Mouse (Mus musculus): Measurements from ENCODE around the gene Limch1. TPM values are rescaled to one million over a fixed set of nuclear protein-coding genes. Genes with fewer than 3 reads are reported as not detected.

The Limch1 gene
- polyA plus RNA-seq, 1 experiment from 2014 or later = 16.1 TPM

DNA sequence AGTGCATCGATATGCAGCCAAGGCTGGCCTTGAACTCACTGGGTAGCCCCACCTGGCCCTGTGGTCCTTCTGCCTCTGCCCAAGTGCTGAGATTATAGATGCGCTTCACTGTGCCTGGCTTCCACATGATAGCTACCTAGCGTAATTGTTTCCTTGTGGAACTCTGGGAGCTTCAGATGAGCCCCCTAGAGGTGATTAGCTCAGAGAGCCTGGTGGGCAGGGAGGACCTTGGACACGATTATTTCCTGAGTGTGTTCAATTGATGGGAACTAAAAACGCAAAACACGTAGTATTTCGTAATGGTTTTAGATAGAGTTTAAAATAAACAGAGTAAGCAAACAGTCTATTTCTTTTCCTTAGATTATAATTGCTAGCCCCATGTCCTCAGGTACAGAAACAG is 287.0 kb downstream of the Limch1 start:
- H3K9ac ChIP-seq (ENCODE audit: low read length) = no peak overlapping the region
- no peak overlapping the region for H3K4me3 ChIP-seq (ENCODE audit: low read depth, low read length)
- no peak for ATAC-seq (replicated peaks; ENCODE audit: low FRiP score, low TSS enrichment, low read depth)
- H3K4me2 ChIP-seq (ENCODE audit: low read length) = no peak overlapping the region
- no peak for DNase-seq (ENCODE audit: low spot score)
- no peaks in the 10 kb centered on the region for H3K9me3 ChIP-seq (ENCODE audit: control insufficient read depth, low read length)
- no peak overlapping the region for H3K27ac ChIP-seq (ENCODE audit: low read depth)
- H3K27me3 ChIP-seq (replicated peaks; ENCODE audit: control insufficient read depth, insufficient read depth, low read length) = no peaks in the 10 kb centered on the region
- WGBS = 78% methylated on average over 7 of the region's 7 CpGs
- no peaks in the 10 kb centered on the region for H3K4me1 ChIP-seq (replicated peaks; ENCODE audit: control insufficient read depth, insufficient read depth, low read length)
- H3K36me3 ChIP-seq (ENCODE audit: control insufficient read depth, insufficient read depth, low read length) = 0 out of 2 replicates have a peak, but pooled peaks cover 2% of the 10 kb centered on the region

DNA sequence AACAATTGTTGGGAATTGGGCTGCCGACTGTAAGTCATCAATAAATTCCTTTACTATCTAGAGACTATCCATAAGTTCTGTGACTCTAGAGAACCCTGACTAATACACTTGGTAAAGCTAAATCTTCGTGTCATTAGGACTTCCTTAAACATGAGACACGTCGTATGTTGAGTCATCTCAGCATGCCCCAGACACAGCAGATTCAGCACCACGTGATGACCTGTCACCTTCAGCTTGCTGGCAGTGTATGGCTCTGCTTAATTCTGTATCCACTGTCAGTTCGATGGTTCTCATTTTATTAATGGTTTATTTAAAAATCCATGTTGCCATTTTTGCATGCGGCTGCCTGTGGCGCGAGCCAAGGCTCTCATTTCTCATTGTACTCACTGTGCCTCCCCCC is 298.3 kb downstream of the Limch1 start:
- Histone ChIP-seq H3K4me3 (ENCODE audit: low read depth, low read length) (no peak overlapping the region), H3K27ac (ENCODE audit: low read depth) (no peak overlapping the region), H3K27me3 (replicated peaks; ENCODE audit: control insufficient read depth, insufficient read depth, low read length) (no peaks in the 10 kb centered on the region), H3K4me1 (replicated peaks; ENCODE audit: control insufficient read depth, insufficient read depth, low read length) (no peaks in the 10 kb centered on the region), H3K9ac (ENCODE audit: low read length) (no peak overlapping the region), H3K9me3 (ENCODE audit: control insufficient read depth, low read length) (no peaks in the 10 kb centered on the region), H3K4me2 (ENCODE audit: low read length) (no peak overlapping the region), H3K36me3 (ENCODE audit: control insufficient read depth, insufficient read depth, low read length) (no peaks in the 10 kb centered on the region)
- DNase-seq (ENCODE audit: low spot score) (no peak), ATAC-seq (replicated peaks; ENCODE audit: low FRiP score, low TSS enrichment, low read depth) (no peak)
- WGBS = 70% methylated on average over 8 of the region's 9 CpGs

DNA sequence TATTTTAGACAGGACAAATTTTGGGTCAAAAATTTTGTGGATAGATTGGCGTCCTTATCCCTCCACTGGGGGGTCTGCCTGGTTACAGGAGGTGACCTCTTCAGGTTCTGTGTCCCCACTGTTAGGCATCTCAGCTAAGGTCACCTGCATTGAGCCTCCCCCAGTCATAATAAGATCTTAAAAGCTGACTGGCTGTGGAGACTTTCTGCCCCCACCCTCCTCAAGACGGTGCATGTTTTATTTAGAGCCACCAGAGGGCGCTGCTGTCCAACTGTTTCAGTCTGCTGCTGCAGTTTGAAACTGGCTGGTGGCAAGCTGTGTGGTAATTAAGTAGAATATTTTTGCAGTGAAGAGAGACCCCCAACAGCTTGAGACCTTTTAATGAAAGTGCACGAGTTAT is 302.4 kb downstream of the Limch1 start:
- DNase-seq (ENCODE audit: low spot score) (peak; percentile 75), ATAC-seq (replicated peaks; ENCODE audit: low FRiP score, low TSS enrichment, low read depth) (peak; percentile 68)
- Histone ChIP-seq H3K4me1 (replicated peaks; ENCODE audit: control insufficient read depth, insufficient read depth, low read length) (no peaks in the 10 kb centered on the region), H3K9me3 (ENCODE audit: control insufficient read depth, low read length) (no peaks in the 10 kb centered on the region), H3K36me3 (ENCODE audit: control insufficient read depth, insufficient read depth, low read length) (no peaks in the 10 kb centered on the region), H3K4me3 (ENCODE audit: low read depth, low read length) (no peak overlapping the region), H3K4me2 (ENCODE audit: low read length) (no peak overlapping the region), H3K9ac (ENCODE audit: low read length) (no peak overlapping the region), H3K27ac (ENCODE audit: low read depth) (no peak overlapping the region), H3K27me3 (replicated peaks; ENCODE audit: control insufficient read depth, insufficient read depth, low read length) (no peaks in the 10 kb centered on the region)
- 15% methylated on average over 4 of the region's 4 CpGs for WGBS

DNA sequence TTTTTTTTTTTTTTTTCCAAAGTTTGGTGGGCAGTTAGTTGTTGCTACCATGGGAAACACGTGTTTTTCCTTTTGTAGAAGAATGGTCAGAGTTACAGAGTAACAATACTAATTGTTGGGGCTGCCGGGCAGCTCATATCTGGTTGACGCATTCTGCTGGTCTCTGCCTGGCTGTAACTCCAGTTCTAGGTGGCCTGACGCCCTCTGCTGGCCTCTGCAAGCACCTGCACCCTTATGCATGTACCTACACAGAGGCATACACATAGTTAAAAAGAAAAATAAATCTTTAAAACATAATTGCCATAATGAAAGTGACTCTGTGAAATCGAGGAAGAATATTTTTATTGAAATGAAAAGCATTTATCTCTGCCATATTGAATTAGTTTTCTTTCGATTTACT is 312.2 kb downstream of the Limch1 start:
- Histone ChIP-seq H3K4me2 (ENCODE audit: low read length) (no peak overlapping the region), H3K4me3 (ENCODE audit: low read depth, low read length) (no peak overlapping the region), H3K36me3 (ENCODE audit: control insufficient read depth, insufficient read depth, low read length) (no peaks in the 10 kb centered on the region), H3K27me3 (replicated peaks; ENCODE audit: control insufficient read depth, insufficient read depth, low read length) (no peaks in the 10 kb centered on the region), H3K9me3 (ENCODE audit: control insufficient read depth, low read length) (no peaks in the 10 kb centered on the region), H3K4me1 (replicated peaks; ENCODE audit: control insufficient read depth, insufficient read depth, low read length) (no peaks in the 10 kb centered on the region), H3K27ac (ENCODE audit: low read depth) (no peak overlapping the region), H3K9ac (ENCODE audit: low read length) (no peak overlapping the region)
- ATAC-seq (replicated peaks; ENCODE audit: low FRiP score, low TSS enrichment, low read depth) (no peak), DNase-seq (ENCODE audit: low spot score) (no peak)
- WGBS = 87% methylated on average over 6 of the region's 6 CpGs

DNA sequence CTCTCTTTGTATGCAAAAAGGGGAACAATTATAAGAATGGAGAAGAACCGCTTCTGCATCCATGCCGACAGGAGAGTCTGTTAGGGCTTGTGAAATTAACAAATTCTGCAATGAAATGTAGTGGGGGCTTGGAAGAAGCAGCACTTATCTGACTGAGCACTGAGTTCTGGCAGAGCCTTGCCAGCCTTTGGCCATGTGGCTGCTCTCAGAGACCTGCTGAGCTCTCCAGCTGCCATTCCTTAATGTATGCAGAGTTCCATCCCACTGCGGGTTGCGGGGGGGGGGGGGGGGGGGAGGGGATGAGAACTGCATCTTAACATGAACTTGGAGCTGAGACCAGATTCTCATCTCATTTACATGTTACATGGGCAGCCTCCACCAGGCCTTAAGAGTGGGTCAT is 314.9 kb downstream of the Limch1 start:
- WGBS = 54% methylated on average over 3 of the region's 4 CpGs
- no peak for ATAC-seq (replicated peaks; ENCODE audit: low FRiP score, low TSS enrichment, low read depth)

DNA sequence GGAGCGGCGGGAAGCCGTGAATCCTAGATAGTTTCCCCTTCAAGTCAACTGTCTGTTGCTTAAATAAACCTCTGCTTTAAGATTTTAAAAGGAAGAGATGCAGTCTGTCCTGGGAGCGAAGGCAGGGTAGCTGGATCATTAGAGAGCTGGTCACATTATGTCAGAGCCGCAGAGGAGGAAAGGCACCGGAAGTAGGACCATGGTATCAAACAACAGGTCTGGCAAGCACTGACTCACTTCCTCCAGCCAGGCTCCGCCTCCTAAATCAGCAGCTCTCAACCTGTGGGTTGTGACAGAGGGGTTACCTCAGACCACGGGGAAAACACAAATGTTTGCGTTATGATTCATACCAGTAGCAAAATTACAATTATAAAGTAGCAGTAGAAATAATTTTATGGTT is 318.0 kb downstream of the Limch1 start:
- DNase-seq (ENCODE audit: low spot score) (no peak), ATAC-seq (replicated peaks; ENCODE audit: low FRiP score, low TSS enrichment, low read depth) (no peak)
- H3K9ac ChIP-seq (ENCODE audit: low read length) = no peak overlapping the region
- no peak overlapping the region for H3K4me3 ChIP-seq (ENCODE audit: low read depth, low read length)
- H3K4me1 ChIP-seq (replicated peaks; ENCODE audit: control insufficient read depth, insufficient read depth, low read length) = no peaks in the 10 kb centered on the region
- H3K9me3 ChIP-seq (ENCODE audit: control insufficient read depth, low read length) = no peaks in the 10 kb centered on the region
- H3K27me3 ChIP-seq (replicated peaks; ENCODE audit: control insufficient read depth, insufficient read depth, low read length) = no peaks in the 10 kb centered on the region
- 73% methylated on average over 9 of the region's 9 CpGs for WGBS
- no peak overlapping the region for H3K4me2 ChIP-seq (ENCODE audit: low read length)
- H3K27ac ChIP-seq (ENCODE audit: low read depth) = no peak overlapping the region
- H3K36me3 ChIP-seq (ENCODE audit: control insufficient read depth, insufficient read depth, low read length) = no peaks in the 10 kb centered on the region

More for the DNA sequence above, 314.9 kb downstream of the Limch1 start:
- H3K4me1 ChIP-seq (replicated peaks; ENCODE audit: control insufficient read depth, insufficient read depth, low read length) = no peaks in the 10 kb centered on the region
- H3K9me3 ChIP-seq (ENCODE audit: control insufficient read depth, low read length) = no peaks in the 10 kb centered on the region
- no peak overlapping the region for H3K4me2 ChIP-seq (ENCODE audit: low read length)
- no peaks in the 10 kb centered on the region for H3K36me3 ChIP-seq (ENCODE audit: control insufficient read depth, insufficient read depth, low read length)
- H3K4me3 ChIP-seq (ENCODE audit: low read depth, low read length) = no peak overlapping the region
- DNase-seq (ENCODE audit: low spot score) = no peak
- no peak overlapping the region for H3K27ac ChIP-seq (ENCODE audit: low read depth)
- H3K9ac ChIP-seq (ENCODE audit: low read length) = no peak overlapping the region
- no peaks in the 10 kb centered on the region for H3K27me3 ChIP-seq (replicated peaks; ENCODE audit: control insufficient read depth, insufficient read depth, low read length)

DNA sequence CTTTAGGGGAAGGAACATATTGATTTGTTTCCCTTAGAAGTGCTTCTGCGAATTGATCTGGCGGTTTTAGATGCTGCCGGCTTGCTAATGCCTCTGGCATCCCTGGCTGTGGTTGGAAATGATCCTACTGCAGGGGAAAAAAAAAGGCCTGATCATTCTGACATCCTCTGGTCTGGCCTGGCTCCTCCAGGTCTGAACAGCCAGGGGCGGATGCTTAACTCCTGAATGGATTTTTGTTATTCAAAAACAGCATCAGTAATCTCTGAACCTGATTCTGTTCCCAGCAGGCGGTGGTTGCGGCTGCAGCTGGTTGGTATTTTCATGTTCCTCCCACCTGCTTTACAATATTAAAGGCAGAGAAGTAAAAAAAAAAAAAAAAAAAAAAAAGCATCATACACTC is 337.5 kb downstream of the Limch1 start:
- Histone ChIP-seq H3K36me3 (ENCODE audit: control insufficient read depth, insufficient read depth, low read length) (no peaks in the 10 kb centered on the region), H3K27ac (ENCODE audit: low read depth) (no peak overlapping the region), H3K4me3 (ENCODE audit: low read depth, low read length) (no peak overlapping the region), H3K27me3 (replicated peaks; ENCODE audit: control insufficient read depth, insufficient read depth, low read length) (peaks cover 11% of the 10 kb centered on the region; the same call in 1 of the 2 replicates), H3K4me1 (replicated peaks; ENCODE audit: control insufficient read depth, insufficient read depth, low read length) (no peaks in the 10 kb centered on the region), H3K9me3 (ENCODE audit: control insufficient read depth, low read length) (no peaks in the 10 kb centered on the region), H3K9ac (ENCODE audit: low read length) (no peak overlapping the region), H3K4me2 (ENCODE audit: low read length) (no peak overlapping the region)
- 35% methylated on average over 6 of the region's 6 CpGs for WGBS
- no peak for DNase-seq (ENCODE audit: low spot score)
- no peak for ATAC-seq (replicated peaks; ENCODE audit: low FRiP score, low TSS enrichment, low read depth)

DNA sequence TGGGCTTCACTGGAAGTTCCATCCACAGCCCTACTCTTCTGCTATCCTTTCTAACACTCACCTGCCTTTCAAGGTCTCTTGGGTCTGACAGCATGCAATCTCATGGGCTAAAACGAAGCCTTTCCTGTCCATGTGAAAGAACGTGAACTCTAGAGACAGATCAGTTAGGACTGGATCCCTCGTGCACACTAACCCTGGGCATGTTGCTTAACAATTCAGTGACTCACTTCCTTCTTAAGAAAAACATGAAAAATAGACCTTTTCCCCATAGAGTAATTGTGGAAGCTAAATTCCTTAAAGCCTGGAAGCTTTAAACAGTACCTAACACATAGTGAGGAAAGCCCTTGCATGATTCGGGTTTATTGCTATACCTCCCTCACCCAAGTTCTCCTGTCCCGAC is 345.2 kb downstream of the Limch1 start:
- Histone ChIP-seq H3K9me3 (ENCODE audit: control insufficient read depth, low read length) (no peaks in the 10 kb centered on the region), H3K4me1 (replicated peaks; ENCODE audit: control insufficient read depth, insufficient read depth, low read length) (no peaks in the 10 kb centered on the region), H3K9ac (ENCODE audit: low read length) (no peak overlapping the region), H3K4me2 (ENCODE audit: low read length) (no peak overlapping the region), H3K27me3 (replicated peaks; ENCODE audit: control insufficient read depth, insufficient read depth, low read length) (peaks cover 79% of the 10 kb centered on the region), H3K4me3 (ENCODE audit: low read depth, low read length) (no peak overlapping the region), H3K27ac (ENCODE audit: low read depth) (no peak overlapping the region), H3K36me3 (ENCODE audit: control insufficient read depth, insufficient read depth, low read length) (no peaks in the 10 kb centered on the region)
- ATAC-seq (replicated peaks; ENCODE audit: low FRiP score, low TSS enrichment, low read depth) (no peak), DNase-seq (ENCODE audit: low spot score) (no peak)
- 59% methylated on average over 5 of the region's 5 CpGs for WGBS

DNA sequence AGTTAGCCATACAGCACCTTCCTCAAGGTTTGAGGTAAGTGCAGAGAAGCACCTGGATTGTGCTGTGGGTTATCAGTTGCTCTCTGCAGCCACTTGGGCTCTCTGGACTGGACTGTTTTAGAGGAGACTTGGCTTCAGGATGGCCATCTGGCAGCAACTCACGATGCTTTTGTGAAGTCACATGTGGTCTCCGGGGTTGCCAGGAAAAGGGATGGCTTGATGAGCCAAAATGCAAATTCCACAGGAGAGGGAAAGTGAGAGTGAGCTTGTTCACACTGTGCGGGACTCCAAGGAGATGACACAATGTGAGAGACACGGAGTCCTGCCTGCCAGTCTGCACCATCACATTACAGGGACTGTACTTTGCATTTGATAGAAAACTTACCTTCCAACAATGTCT is 346.1 kb downstream of the Limch1 start:
- H3K27ac ChIP-seq (ENCODE audit: low read depth) = no peak overlapping the region
- no peak for ATAC-seq (replicated peaks; ENCODE audit: low FRiP score, low TSS enrichment, low read depth)
- DNase-seq (ENCODE audit: low spot score) = no peak
- no peak overlapping the region for H3K9ac ChIP-seq (ENCODE audit: low read length)
- H3K4me3 ChIP-seq (ENCODE audit: low read depth, low read length) = no peak overlapping the region
- H3K9me3 ChIP-seq (ENCODE audit: control insufficient read depth, low read length) = no peaks in the 10 kb centered on the region
- peaks cover 89% of the 10 kb centered on the region for H3K27me3 ChIP-seq (replicated peaks; ENCODE audit: control insufficient read depth, insufficient read depth, low read length)
- no peaks in the 10 kb centered on the region for H3K36me3 ChIP-seq (ENCODE audit: control insufficient read depth, insufficient read depth, low read length)
- WGBS = 24% methylated on average over 4 of the region's 4 CpGs
- H3K4me2 ChIP-seq (ENCODE audit: low read length) = no peak overlapping the region
- H3K4me1 ChIP-seq (replicated peaks; ENCODE audit: control insufficient read depth, insufficient read depth, low read length) = no peaks in the 10 kb centered on the region
